Mouse (Mus musculus): ENCODE measurements around the gene Vamp9.

Vamp9 gene

DNA sequence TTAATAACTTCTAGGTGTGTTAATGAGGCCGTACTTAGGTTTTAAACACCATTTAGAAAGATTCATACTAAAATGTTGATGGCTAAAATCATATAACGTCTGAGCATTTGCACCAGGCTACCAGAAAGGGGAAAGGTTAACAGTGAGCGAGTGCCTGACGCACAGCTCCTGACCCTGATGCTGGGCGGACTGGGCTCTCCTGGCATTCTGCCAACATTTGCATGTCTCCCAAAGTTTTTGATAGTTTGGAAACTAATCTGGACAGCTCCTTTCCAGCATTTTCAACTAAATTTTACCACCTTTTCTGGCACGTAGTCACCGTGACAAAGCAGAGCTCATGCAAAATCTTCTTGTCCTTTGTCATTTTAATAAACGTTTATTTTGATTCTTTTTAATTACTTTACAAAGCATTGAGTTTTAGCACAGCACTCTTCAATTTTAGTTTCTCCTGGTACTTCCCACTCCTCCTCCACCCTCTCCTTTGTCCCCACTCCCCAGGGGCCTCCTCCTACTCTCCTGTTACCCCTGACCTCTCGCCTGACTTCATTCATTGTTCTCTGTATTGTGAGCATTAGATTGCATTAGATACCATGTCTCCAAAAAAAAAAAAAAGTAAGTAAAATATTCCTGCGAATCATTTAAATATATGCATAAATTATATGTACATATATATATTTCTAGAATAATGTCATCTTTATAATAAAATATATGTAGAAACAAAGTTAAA lies 35.9 kb downstream of the Vamp9 start:
- no peak for DNase-seq (ENCODE audit: low read depth, low spot score)

DNA sequence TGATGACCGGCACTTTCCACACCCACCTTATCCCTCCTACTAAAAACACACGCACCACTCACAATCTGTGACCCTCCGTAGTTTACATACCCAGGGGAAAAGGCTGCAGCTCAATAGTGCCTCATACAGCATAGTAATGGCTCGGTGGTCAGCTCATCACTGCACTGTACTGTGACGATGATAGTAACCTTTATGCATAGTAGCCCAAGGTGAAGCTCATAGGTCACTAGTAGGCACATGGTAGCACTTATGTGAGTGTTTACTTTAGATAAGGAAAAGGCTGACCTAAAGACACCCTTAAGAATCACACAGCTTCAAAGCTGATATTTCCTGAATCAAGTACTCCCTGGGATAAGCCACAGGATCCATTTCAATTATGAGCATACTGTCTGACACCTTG lies 46.5 kb downstream of the Vamp9 start:
- DNase-seq (ENCODE audit: low read depth, low spot score) = no peak

DNA sequence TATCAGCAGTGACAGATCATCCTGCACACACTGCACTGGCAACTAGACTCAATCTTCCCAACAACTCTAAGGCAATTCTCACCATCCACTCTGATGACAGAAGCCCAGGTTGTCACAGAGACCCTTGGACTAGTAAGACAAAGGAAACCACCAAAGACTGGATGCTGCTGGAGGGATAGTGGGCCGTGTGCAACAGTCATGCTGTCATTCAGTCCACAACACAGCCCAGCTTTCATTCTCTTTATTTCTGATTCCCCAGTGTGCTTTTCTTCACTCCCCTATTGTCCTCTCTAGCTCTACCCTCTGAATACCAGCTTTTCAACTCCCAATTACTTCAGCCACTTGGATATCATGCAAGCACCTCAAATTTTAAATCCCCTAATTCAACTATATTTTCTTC lies 47.8 kb downstream of the Vamp9 start:
- no peak for DNase-seq (ENCODE audit: low read depth, low spot score)

DNA sequence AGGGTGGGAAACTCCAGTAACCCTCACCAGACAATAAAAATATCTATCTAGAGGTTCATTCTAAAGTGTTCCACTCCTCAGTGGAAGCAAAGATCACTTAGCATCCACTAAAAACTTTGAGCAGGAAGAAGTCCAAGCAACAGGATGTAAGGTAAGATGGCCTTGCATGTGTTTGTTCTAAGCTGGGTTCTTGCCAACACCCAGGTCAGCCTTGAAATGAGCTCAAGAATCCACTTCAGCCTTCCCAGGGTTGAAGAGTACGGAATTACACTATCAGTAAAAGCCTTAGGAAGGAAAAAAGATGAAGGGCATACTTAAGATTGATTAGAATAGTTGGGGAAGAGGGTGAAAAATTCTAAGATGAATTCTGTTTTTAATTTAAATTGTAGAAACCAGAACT lies 52.6 kb downstream of the Vamp9 start:
- no peak for DNase-seq (ENCODE audit: low read depth, low spot score)

DNA sequence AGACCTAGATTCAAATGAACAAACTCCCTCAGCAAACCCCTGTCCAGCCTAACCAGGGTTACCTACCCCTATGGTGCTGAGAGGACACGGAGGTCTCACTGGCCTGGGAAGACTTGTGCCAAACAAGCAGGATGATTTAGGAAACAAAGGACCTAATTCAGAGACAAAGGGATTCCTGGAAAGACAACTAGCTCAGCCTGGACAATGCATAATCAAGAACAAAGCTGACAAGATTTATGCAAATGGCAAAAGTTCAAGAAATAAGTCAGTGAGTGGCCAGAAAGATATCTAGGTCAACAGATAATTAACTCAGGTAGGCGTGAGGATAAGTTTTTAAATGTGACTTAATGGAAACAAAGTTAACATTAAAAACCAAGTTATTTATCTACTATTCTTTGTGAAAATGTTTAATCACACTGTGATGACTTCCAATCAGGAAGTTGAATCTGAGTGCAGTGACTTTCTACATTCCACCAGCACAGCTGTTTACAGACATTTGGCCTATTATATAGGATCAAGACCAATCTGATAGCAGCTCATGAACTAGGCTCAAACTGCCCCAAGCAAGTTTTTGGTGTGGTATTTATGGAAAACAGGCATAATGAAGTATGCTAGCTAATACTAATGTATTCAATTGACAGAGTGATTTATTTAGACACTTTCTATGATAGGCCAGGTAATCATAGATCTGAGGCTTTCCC lies 53.3 kb downstream of the Vamp9 start:
- DNase-seq (ENCODE audit: low read depth, low spot score) = no peak

DNA sequence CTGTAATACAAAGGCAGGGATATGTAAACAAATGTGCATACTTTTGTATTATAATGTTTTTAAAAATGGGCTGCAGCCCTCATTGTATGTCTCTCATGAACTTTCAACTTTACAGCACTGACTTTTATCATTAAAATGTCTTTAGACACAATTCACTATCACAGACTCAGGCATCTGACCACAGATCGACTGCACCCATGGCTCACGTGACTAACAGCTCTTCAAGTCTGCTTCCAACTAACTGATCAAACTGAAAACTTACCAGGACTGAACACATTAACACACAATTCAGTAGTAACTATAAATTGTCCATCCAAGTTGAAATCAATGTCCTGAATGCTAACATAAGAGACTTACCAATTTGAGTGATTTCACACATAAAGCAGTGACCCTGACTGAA lies 53.9 kb downstream of the Vamp9 start:
- DNase-seq (ENCODE audit: low read depth, low spot score) = no peak

DNA sequence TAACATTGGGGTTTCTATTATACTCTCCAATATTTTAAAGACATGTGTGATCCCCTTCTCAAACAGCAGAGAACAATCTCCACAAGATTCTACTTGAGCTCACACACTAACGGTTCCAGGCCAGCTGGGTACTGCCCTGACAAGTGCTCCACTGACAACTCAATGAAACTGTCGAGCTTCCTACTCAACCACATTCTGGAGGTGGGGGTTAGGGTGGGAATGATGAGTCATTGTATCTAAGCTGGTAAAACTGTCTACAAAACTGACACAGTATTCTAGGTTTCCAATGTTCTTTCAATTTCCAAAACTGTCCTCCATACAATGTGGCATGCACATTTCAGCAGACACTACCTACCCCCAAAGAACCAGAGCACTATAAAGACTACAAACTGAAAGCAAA lies 67.9 kb downstream of the Vamp9 start:
- no peak for DNase-seq (ENCODE audit: low read depth, low spot score)

DNA sequence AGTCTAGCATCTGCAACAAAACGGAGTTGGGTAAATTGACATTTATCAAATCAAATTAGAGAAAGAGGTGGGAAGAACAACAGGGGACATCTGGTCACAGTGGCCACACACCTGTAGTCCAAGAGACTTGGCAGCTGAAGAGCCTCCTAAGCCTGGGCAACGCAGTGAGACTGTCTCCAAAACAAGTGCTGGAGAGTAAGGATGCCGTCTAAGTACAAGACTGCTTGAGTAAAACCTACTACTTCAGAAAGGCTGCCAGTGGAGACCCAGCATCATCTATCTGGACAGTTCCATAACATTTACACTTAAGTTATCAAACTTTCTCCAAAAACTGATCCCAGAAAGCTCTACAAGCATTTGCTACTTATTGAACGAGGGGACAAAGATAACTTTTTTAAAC lies 69.0 kb downstream of the Vamp9 start:
- DNase-seq (ENCODE audit: low read depth, low spot score) = no peak

DNA sequence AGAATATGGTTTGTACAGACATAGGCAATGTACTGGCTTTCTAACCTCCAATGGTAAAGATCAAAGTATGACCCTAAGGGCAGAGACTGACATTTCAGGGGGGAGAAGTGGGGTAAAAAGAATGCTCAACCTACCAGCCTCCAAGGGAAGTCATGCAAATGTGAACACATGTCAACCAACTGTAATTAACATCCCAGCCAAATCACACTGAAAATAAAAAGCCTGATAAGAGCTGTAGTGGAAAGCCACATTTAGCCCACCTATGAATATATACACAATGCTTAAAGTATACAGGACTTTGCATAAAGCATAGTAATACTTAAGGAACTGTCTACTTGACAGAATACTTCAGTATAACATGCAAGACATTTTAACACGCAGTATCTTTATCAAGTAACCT lies 69.7 kb downstream of the Vamp9 start:
- DNase-seq (ENCODE audit: low read depth, low spot score) = no peak

DNA sequence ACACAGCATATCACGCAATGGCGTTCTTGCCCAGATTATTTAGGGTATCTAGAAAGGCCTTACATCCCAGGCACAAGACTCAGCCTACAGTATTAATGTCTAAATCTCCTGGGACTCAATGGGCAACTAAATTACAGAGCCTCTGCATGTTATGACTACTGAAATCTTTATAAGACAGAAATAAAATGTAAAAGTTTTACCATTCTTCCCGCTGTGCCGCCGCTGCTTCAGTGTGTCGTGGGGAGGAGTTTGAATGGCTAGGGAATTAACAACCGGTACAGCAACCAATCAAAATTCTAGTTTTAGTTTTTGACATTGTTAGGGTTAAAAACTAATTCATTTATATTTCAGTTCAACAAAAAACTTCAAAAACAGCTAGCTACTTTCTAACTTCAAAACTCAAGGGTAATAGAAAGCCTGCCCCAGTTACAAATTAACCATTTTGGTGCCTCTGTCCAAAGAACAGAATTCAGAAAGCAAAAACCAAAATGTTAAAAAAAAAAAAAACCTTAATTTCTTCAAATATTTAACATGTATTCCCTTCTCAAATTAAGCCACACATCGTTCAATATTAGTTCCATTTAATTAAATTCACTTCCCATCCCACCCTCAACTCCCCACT lies 70.4 kb downstream of the Vamp9 start:
- no peak for DNase-seq (ENCODE audit: low read depth, low spot score)

DNA sequence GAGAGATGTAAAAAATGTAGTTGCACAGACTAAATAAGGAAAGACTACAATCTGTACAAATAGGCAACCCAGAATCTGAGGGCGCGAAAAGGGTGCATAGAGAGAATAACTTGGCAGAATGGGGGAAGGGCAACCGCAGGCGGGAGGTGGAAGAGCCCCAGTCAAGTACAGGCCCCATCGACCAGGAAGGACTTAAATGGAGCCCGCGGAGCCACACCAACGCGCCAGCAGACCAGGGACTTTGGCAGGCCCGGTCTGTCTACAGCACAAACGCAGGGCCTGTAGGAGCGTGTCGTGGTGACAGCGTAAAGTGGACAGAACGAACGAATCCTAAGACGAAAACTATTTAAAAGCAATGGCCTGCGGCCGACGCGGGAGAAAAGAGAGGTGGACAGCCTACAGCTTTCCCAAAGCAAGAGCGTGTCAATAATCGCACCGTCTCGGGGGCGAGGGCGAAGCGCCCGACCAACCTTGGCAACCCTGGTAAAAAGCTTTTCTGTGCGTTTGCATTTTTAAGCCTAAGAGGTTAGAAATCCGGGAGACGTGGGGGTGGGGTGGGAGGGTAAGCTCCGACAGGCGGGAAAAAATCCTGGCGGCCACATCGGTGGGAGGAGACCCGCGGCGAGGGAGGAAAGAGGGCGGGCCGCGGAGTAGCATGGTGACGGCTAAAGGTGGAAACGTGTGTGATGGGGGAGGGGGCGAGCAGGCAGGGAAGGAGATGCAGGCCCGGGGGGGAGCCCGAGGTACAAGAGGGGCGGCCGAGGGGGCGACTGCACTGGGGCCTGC lies 71.7 kb downstream of the Vamp9 start:
- DNase-seq (ENCODE audit: low read depth, low spot score) = peak; percentile 70

DNA sequence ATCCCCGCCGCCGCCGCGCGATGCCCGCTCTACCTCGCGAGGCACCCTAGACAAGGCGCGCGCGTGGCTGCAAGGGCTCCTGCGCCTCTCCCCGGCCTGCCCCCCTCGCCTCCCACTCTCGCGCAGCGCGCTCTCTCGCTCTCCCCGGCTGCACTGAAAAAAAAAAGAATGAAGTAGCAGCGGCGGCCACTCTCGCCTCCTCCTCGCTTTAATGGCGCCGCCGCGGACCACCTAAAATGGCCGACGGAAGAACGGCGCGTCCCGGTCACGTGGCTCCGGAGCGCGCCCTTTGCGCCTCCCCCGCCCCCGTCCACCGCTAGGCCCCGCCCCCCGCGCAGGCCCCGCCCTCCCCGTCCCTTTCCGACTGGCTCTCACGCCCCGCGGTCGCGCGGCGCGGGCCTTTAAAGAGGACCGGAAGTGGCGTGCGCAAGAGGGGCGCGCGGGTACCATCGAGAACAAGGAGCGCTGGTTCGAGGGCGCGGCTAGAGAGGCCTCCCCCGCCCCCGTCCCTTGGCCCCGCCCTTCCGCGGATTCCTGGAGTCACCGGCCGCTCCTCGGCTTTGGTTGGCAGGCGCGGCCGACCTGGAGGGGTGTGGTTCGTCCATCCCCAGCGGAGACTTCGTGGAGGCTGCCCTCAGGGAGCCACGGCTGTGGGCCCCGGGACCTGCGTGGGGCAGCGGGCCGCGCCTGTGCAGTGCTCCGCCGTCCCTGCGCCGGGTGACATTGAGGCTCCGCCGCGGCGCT lies 72.8 kb downstream of the Vamp9 start, which contains the start of the genes Hnrnpd and 4930524J08Rik:
TSS of gene Hnrnpd (minus strand) at position 240 of the 744 bp plus-strand sequence.
TSS of gene 4930524J08Rik (plus strand) at position 363 of the 744 bp plus-strand sequence.
- peak; percentile 96 for DNase-seq (ENCODE audit: low read depth, low spot score)

DNA sequence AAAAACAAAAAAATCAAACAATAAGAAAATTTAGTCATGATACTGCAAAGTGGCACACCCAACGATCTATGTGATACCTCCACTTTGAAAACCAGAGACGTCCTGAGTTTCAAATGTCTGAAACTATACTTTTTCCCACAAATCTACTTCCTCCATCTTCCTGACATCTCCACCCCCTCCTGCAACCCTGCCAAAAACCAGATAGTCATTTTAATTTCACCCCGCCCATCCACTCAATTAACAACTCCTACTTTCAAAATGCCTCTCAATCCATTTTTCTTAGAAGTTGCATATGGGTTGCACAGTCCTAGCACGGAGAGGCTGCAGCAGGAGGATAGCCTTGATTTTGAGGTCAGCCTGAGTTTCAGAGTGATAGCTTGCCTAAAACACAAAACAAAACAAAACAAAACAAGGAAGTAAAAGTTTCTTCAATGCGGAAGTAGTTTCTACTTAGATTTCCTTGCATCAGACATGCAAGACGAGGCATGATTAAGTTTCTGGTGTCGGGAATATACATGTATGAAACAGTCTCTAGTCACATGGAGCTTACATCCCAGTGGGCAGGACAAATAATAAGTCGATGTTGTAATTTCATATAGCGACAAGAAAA lies 77.5 kb downstream of the Vamp9 start:
- DNase-seq (ENCODE audit: low read depth, low spot score) = no peak

DNA sequence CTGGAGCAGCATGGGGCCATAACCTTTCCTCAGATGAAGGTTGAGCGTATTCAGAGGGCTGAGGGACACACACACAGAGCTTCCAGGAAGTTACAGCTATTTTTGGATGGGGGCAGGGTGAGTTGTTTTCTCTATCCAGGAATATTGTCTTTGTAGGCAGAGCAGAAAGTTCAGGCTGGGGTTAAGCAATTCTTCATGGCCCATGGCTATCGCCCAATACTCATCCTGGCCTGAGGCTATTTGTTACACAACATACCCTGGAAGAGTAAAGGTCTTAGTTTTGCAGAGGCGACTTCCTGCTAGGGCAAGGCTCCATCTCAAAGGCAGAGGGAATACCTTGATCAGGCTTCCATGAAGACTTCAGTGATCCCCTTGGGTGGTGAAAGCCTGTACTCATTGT lies 88.1 kb downstream of the Vamp9 start:
- no peak for DNase-seq (ENCODE audit: low read depth, low spot score)

DNA sequence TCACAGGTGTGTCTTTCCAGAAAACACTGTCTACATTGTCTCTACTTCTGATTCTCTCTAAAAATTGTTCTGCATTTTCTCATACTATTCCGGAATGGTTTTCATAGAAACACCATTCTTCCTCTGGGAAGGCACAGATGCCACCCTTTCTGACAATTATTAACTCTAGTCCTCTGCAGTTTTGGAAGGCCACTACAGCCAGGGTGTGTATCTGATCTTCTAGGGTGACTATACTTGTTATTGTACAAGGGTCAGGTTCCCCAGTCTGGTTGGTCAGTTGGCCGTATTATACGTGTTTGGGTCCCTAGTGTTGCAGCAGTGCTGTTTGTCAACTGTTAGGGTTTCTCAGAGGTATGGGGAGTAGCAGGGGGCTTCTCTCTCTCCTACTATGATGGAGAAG lies 88.6 kb downstream of the Vamp9 start:
- no peak for DNase-seq (ENCODE audit: low read depth, low spot score)

DNA sequence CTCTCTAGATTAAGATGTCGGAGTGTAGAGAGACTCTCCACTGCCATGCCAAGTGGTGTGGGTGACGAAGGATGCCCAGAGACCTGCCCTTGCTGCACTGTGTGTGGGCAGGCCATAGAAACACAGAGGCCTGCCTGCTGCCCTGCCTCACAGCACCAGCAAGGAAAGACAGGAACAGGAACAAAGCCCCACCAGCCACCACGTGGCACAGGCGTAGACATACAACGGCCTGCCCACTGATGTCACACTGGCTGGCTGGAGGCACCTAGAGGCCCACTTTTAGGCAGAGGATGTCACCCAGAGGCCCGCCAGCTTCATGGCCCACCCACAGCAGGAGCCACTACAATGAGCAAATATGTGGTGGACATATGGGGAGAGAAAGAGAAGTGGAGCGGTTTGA lies 94.0 kb downstream of the Vamp9 start:
- DNase-seq (ENCODE audit: low read depth, low spot score) = no peak

DNA sequence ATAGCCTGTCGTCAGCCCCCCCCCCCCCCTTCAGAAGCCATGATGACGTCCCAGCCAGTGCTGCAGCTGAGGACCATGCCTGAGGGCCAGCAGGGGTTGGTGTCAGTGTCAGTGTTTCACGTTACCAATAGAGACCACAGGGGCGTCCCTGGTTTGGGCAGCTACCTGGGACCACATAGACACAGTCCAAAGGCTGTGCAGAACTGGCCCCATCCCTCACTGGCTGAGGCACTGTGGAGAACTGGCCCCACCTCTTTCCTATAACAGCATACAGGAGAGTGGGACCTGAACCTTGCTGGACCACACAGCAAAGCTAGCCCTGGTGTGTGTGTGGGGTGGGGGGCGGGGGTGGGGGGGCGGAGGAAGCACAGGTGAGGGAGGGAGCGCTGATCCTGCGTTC lies 94.4 kb downstream of the Vamp9 start:
- DNase-seq (ENCODE audit: low read depth, low spot score) = no peak
